Mouse (Mus musculus) midbrain, embryonic 12.5 days (tissue): ENCODE measurements around the gene Arid3b. TPM values are rescaled to one million over a fixed set of nuclear protein-coding genes. Genes with fewer than 3 reads are reported as not detected.
A peak's percentile ranks its signal among the peaks of the same experiment; 100 is the strongest.
"Not testable (repeated sequence)": the region's sequence is repeated elsewhere in the genome, so short reads cannot be mapped to it uniquely, and the experiment has no call there.

Source experiments
- ATAC-seq: fragments of 200-750 bp; cut with Nextera tagmentation; 2 replicates; pipeline ENCODE4 v1.8.0; 2017; ENCODE audit warnings: low read depth, moderate TSS enrichment, moderate library complexity; ENCODE audit not compliant: low FRiP score
- H3K27ac ChIP-seq: fragments of 300-500 bp; sonication (generic); replicated peaks from 2 replicates; pipeline ENCODE4 v1.5.1; 2016; ENCODE audit warnings: mild to moderate bottlenecking
- H3K27me3 ChIP-seq: fragments of 300-500 bp; sonication (generic); 2 replicates; pipeline ENCODE4 v1.6.1; 2016; ENCODE audit warnings: mild to moderate bottlenecking
- H3K36me3 ChIP-seq: fragments of 300-500 bp; sonication (generic); 2 replicates; pipeline ENCODE4 v1.6.1; 2016
- H3K4me1 ChIP-seq: fragments of 300-500 bp; sonication (generic); 2 replicates; pipeline ENCODE4 v1.6.1; 2016
- H3K4me2 ChIP-seq: fragments of 300-500 bp; sonication (generic); replicated peaks from 2 replicates; pipeline ENCODE4 v1.6.1; 2016; ENCODE audit warnings: mild to moderate bottlenecking, moderate library complexity
- H3K4me3 ChIP-seq: fragments of 300-500 bp; sonication (generic); 2 replicates; pipeline ENCODE4 v1.5.1; 2016; ENCODE audit warnings: mild to moderate bottlenecking
- H3K9ac ChIP-seq: fragments of 300-500 bp; sonication (generic); replicated peaks from 2 replicates; pipeline ENCODE4 v1.6.1; 2016; ENCODE audit warnings: mild to moderate bottlenecking, moderate library complexity
- H3K9me3 ChIP-seq: fragments of 300-500 bp; sonication (generic); 2 replicates; pipeline ENCODE4 v1.6.1; 2016; ENCODE audit warnings: mild to moderate bottlenecking
- WGBS: fragments of 180-500 bp; shearing (Covaris S2); methylation state at CpG from one replicate; pipeline ENCODE4 v1.1.7; 2016; 5-methylcytosine and 5-hydroxymethylcytosine counted together
- polyA plus RNA-seq: library from polyadenylated mRNA; unstranded; fragments of >200 nt; fragmentation: Nextera tagmentation; extraction: Ambion mirVana; gene quantifications from 2 replicates; pipeline ENCODE4 v1.2.1, GENCODE M21; 2016

Arid3b gene
- polyA plus RNA-seq: 23.1 and 28.1 TPM in 2 replicates

DNA sequence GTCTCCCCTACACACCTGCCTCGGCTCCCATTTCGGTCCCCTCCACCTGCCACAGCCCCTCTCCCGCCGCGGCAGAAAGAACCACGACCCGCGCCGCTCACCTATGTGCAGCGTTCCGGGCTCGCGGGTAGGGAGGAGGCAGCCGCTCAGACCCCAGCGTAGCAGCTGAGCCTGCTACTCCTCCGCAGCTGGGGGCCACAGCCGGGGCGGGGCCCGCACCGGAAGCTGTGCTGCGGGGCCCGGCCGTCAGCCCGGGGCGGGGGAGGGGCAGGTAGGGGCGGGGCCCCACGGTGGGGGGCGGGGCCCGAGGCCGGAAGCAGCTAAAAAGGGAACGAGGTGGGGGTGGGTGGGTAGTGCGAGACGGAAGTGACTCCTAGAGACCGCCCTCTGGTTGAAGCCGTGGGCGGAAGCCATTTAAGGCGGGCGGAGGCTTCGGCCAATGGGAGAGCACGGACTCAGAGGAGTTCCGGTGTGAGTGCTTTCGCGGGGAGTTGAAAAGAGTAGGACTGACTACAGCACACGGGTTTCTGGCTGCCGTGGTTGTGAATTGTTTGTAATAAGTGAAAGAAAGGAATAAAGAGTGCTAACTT lies at the start of gene Arid3b:
Arid3b (minus strand) TSS at position 213 of the 590 bp plus-strand sequence.
- H3K4me2 ChIP-seq: peak within 1 kb of the TSS; percentile 61
- peak within 1 kb of the TSS; percentile 79 for H3K9ac ChIP-seq
- peak within 1 kb of the TSS; percentile 84 for H3K27ac ChIP-seq
- peaks cover 31% of the 10 kb centered on the region for H3K4me1 ChIP-seq
- H3K4me3 ChIP-seq: peak within 1 kb of the TSS; percentile 85
- H3K36me3 ChIP-seq: peaks cover 3% of the 10 kb centered on the region; the same call in 1 of the 2 replicates
- H3K9me3 ChIP-seq: no peaks in the 10 kb centered on the region
- peaks cover 3% of the 10 kb centered on the region; the same call in 1 of the 2 replicates for H3K27me3 ChIP-seq
- peak; percentile 100 for ATAC-seq
- under 1% methylated on average over 43 of the region's 45 CpGs for WGBS

DNA sequence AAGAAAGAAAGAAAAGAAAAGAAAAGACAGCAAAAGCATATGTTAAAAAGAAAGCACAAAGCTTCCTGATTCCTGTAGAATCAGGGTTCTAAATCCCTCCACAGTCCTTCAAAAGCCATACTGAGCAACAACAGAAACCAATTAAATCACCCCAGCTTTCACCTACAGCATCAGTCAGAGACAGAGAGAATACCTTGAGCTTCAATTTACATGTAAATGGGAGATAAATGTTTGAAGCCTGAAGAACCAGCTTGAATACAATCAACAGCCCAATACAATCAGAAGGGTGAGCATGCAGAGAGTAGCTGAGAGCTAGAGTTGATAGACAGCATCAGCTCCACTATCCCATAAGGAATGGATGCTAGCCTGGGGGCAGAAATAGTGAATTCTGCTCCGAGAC lies 46.8 kb upstream of the Arid3b start:
- H3K4me3 ChIP-seq: no peak overlapping the region
- no peaks in the 10 kb centered on the region for H3K36me3 ChIP-seq
- 39% methylated on average over 1 of the region's 1 CpGs for WGBS
- no peaks in the 10 kb centered on the region for H3K9me3 ChIP-seq
- H3K27me3 ChIP-seq: no peaks in the 10 kb centered on the region
- no peak overlapping the region for H3K4me2 ChIP-seq
- H3K9ac ChIP-seq: no peak overlapping the region
- no peak overlapping the region for H3K27ac ChIP-seq
- 0 out of 2 replicates have a peak, but pooled peaks cover 3% of the 10 kb centered on the region for H3K4me1 ChIP-seq
- ATAC-seq: no peak

GRCm38 (mm10) chr9:57881781-57882180 lies 45.2 kb upstream of the Arid3b start:
- 86% methylated on average over 2 of the region's 2 CpGs for WGBS
- H3K27me3 ChIP-seq, H3K9ac ChIP-seq, ATAC-seq, H3K9me3 ChIP-seq, H3K4me2 ChIP-seq, H3K36me3 ChIP-seq, H3K27ac ChIP-seq, H3K4me3 ChIP-seq, H3K4me1 ChIP-seq: not testable (repeated sequence)

GRCm38 (mm10) chr9:57880278-57880677 lies 43.7 kb upstream of the Arid3b start:
- no peaks in the 10 kb centered on the region for H3K36me3 ChIP-seq
- no peak overlapping the region for H3K27ac ChIP-seq
- no peak overlapping the region for H3K4me3 ChIP-seq
- H3K4me2 ChIP-seq: no peak overlapping the region
- no peak overlapping the region for H3K9ac ChIP-seq
- 0 out of 2 replicates have a peak, but pooled peaks cover 3% of the 10 kb centered on the region for H3K4me1 ChIP-seq
- ATAC-seq: no peak
- H3K27me3 ChIP-seq: no peaks in the 10 kb centered on the region
- no peaks in the 10 kb centered on the region for H3K9me3 ChIP-seq
- WGBS: 20% methylated on average over 4 of the region's 4 CpGs

- Histone ChIP-seq H3K36me3 (no peaks in the 10 kb centered on the region), H3K4me2 (no peak overlapping the region), H3K9me3 (no peaks in the 10 kb centered on the region), H3K27me3 (no peaks in the 10 kb centered on the region), H3K4me3 (no peak overlapping the region), H3K27ac (no peak overlapping the region), H3K9ac (no peak overlapping the region), H3K4me1 (0 out of 2 replicates have a peak, but pooled peaks cover 3% of the 10 kb centered on the region)
- ATAC-seq: no peak
- 73% methylated on average over 3 of the region's 3 CpGs for WGBS
Observed at GRCm38 (mm10) chr9:57879213-57879612, 42.6 kb upstream of the Arid3b start.

DNA sequence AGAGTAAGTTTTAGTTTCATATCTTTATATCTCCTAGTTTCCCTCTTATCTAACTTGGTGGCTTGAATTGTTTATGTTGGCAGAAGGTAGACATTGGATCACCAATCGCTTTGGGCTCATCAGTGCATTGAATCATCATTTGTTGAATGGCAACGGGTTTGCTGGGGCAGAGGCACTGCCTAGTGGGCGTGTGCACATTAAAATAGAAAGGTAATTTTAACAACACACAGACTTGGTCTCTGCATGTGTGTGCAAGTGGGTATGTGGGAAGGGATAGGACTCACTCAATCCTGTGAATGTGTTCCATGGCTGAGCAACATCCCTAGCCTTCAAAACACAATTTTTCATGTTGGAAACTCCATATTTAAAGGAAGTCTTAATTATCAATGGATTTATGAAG lies 38.4 kb upstream of the Arid3b start:
- Histone ChIP-seq H3K4me3 (no peak overlapping the region), H3K27ac (no peak overlapping the region), H3K9ac (no peak overlapping the region), H3K36me3 (no peaks in the 10 kb centered on the region), H3K4me1 (no peaks in the 10 kb centered on the region), H3K27me3 (no peaks in the 10 kb centered on the region), H3K9me3 (no peaks in the 10 kb centered on the region), H3K4me2 (no peak overlapping the region)
- ATAC-seq: no peak
- 68% methylated on average over 3 of the region's 3 CpGs for WGBS

GRCm38 (mm10) chr9:57874134-57874533 lies 37.5 kb upstream of the Arid3b start:
- H3K4me3 ChIP-seq: no peak overlapping the region
- H3K9ac ChIP-seq: no peak overlapping the region
- H3K27me3 ChIP-seq: no peaks in the 10 kb centered on the region
- no peaks in the 10 kb centered on the region for H3K4me1 ChIP-seq
- no peaks in the 10 kb centered on the region for H3K36me3 ChIP-seq
- H3K9me3 ChIP-seq: no peaks in the 10 kb centered on the region
- no peak overlapping the region for H3K27ac ChIP-seq
- no peak for ATAC-seq
- no peak overlapping the region for H3K4me2 ChIP-seq
- WGBS: 84% methylated on average over 5 of the region's 5 CpGs

DNA sequence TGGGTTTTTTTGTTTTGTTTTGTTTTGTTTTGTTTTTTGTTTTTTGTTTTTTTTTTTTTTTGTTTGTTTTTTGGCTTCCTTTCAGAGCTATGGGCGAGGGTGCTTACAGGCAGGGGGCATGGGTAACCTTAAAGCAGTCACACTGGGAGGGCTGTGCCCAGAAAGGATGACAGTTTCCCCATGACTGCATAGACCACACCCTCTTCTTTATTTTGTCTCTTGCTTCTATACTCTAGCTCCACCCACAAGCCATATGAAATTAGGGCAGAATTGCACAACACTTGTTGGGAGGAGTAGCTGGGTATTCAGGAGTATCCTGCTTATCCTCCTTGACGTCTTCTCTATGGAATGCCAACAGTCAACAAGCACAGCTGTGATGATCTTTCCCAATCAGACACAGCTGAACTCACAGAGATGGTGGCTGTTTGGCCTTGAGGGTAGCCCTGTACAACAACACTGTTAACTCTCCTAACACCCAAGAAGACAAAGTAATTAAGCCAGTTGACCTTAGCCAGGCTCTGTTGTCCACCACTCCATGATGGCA lies 33.8 kb upstream of the Arid3b start:
- ATAC-seq: no peak
- no peaks in the 10 kb centered on the region for H3K36me3 ChIP-seq
- WGBS: 40% methylated on average over 2 of the region's 2 CpGs

GRCm38 (mm10) chr9:57868767-57869166 lies 32.2 kb upstream of the Arid3b start:
- no peak overlapping the region for H3K27ac ChIP-seq
- H3K4me1 ChIP-seq: no peaks in the 10 kb centered on the region
- no peaks in the 10 kb centered on the region for H3K27me3 ChIP-seq
- WGBS: 84% methylated on average over 6 of the region's 6 CpGs
- H3K36me3 ChIP-seq: no peaks in the 10 kb centered on the region
- no peaks in the 10 kb centered on the region for H3K9me3 ChIP-seq
- H3K4me2 ChIP-seq: no peak overlapping the region
- no peak overlapping the region for H3K9ac ChIP-seq
- H3K4me3 ChIP-seq: no peak overlapping the region
- ATAC-seq: no peak

More for the DNA sequence above, 33.8 kb upstream of the Arid3b start:
- no peak overlapping the region for H3K27ac ChIP-seq
- no peaks in the 10 kb centered on the region for H3K27me3 ChIP-seq
- H3K4me3 ChIP-seq: no peak overlapping the region
- no peak overlapping the region for H3K4me2 ChIP-seq
- no peaks in the 10 kb centered on the region for H3K4me1 ChIP-seq
- no peak overlapping the region for H3K9ac ChIP-seq
- no peaks in the 10 kb centered on the region for H3K9me3 ChIP-seq

GRCm38 (mm10) chr9:57867880-57868279 lies 31.3 kb upstream of the Arid3b start:
- no peaks in the 10 kb centered on the region for H3K9me3 ChIP-seq
- no peaks in the 10 kb centered on the region for H3K4me1 ChIP-seq
- no peak overlapping the region for H3K4me3 ChIP-seq
- WGBS: 86% methylated on average over 5 of the region's 5 CpGs
- H3K27ac ChIP-seq: no peak overlapping the region
- no peaks in the 10 kb centered on the region for H3K36me3 ChIP-seq
- H3K4me2 ChIP-seq: no peak overlapping the region
- H3K27me3 ChIP-seq: no peaks in the 10 kb centered on the region
- no peak overlapping the region for H3K9ac ChIP-seq
- ATAC-seq: no peak

DNA sequence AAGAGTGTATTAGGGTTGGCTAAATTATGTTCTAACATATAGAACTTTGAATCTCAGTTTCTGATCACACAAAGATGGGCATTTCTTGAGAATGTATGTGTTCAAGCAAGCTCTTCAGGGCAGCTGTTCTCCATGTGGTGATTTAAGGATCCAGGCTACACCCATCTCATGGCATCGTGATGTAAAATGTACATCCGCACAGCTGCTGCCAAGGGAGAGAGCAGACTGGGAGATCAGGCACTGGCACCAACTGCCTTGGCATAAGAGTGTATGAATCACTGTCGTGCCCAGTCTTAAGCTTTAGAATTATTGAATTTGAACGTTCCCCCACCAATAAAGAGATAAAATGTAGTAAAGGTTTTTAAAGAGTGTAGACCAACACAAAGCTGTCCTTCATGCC lies 30.6 kb upstream of the Arid3b start:
- no peak for ATAC-seq
- H3K4me3 ChIP-seq: no peak overlapping the region
- no peaks in the 10 kb centered on the region for H3K27me3 ChIP-seq
- H3K36me3 ChIP-seq: no peaks in the 10 kb centered on the region
- H3K9me3 ChIP-seq: no peaks in the 10 kb centered on the region
- no peak overlapping the region for H3K4me2 ChIP-seq
- no peak overlapping the region for H3K9ac ChIP-seq
- WGBS: 91% methylated on average over 4 of the region's 4 CpGs
- no peak overlapping the region for H3K27ac ChIP-seq
- peaks cover 2% of the 10 kb centered on the region; the same call in 1 of the 2 replicates for H3K4me1 ChIP-seq

DNA sequence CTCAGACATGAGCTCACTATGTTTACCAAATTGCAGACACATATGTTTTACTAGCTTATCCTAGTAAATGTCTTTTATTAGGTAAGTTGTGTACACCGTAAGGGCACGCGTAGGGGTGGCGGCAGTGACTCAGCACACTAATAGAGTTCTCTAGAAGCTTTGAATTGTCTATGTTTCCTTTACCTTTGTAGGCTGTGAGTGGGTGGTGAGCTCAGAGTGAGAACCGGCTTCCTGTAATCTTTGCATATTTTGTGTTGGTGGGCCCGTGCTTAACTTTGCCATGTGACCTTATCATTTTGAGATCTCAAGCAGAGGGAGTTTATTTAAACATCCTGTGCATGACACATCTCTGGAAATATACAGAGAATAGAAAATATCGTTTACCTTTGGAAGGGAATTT lies 29.9 kb upstream of the Arid3b start:
- no peak for ATAC-seq
- H3K27ac ChIP-seq: no peak overlapping the region
- WGBS: 88% methylated on average over 7 of the region's 7 CpGs
- H3K4me1 ChIP-seq: peaks cover 8% of the 10 kb centered on the region; the same call in 1 of the 2 replicates
- H3K27me3 ChIP-seq: no peaks in the 10 kb centered on the region
- no peak overlapping the region for H3K4me3 ChIP-seq
- no peaks in the 10 kb centered on the region for H3K36me3 ChIP-seq
- H3K9ac ChIP-seq: no peak overlapping the region
- no peak overlapping the region for H3K4me2 ChIP-seq
- no peaks in the 10 kb centered on the region for H3K9me3 ChIP-seq
